ENCODE assay signal across 9 mouse cellular contexts in the genomic region with DNA sequence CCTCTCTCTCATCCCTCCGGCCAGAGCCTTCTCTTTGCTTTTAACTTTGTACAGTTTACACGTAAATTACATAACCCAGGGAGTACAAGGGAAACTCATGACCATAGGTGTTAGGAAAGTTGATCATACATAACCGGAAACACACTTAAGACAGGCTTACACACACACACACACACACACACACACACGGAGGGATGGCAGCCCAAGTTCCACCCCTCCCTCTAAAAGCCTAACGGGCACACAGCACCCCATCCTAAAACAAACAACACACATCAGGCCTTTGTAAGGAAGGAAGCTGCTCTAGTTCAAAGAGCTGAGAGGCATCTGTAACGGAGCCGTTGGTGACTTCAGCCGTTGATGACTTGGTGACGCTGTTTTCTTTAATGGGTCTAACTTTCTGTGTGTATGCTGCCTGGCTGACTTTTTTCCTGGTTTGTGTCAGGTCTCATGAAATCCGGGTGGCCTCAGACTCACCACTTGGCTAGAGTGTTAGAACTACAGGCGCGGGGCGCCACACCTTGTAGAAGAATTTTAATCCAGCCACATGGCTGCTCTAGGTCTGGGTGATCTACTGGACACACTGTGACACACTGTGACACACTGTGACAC. TPM values are rescaled to one million over a fixed set of nuclear protein-coding genes. Genes with fewer than 3 reads are reported as not detected.
A peak's percentile ranks its signal among the peaks of the same experiment; 100 is the strongest.
DNase-seq lines count a peak whose midpoint lies in the region; ATAC-seq lines count a peak whose summit lies in the region.
"Had no signal": no experiment of that assay in that cellular context is flagged by ENCODE, and none has a peak within 500 bp of the region (broad histone marks: within the 10 kb centered on the region; RNA-seq: fewer than 3 reads in every experiment).

No protein-coding gene starts in this region.

- H3K9ac ChIP-seq in forebrain, embryonic 16.5 days (replicated peaks; ENCODE audit: low read depth, low read length): no peak overlapping the region
- H3K9ac ChIP-seq in midbrain, embryonic 16.5 days (ENCODE audit: low read depth, low read length): no peak overlapping the region

- H3K4me1 ChIP-seq in forebrain, embryonic 10.5 days: peaks cover 27% of the 10 kb centered on the region
- H3K4me1 ChIP-seq in forebrain, embryonic 16.5 days (replicated peaks; ENCODE audit: control insufficient read depth, insufficient read depth, low read length): peaks cover 21% of the 10 kb centered on the region
- peaks cover 26% of the 10 kb centered on the region for H3K4me1 ChIP-seq in midbrain, embryonic 16.5 days (ENCODE audit: control insufficient read depth, insufficient read depth, low read length)

- H3K9me3 ChIP-seq in forebrain, embryonic 10.5 days: no peaks in the 10 kb centered on the region
- H3K9me3 ChIP-seq in forebrain, embryonic 16.5 days (ENCODE audit: control insufficient read depth, low read length): no peaks in the 10 kb centered on the region
- no peaks in the 10 kb centered on the region for H3K9me3 ChIP-seq in midbrain, embryonic 16.5 days (replicated peaks; ENCODE audit: control insufficient read depth, low read length, poor library complexity, severe bottlenecking)

- H3K4me2 ChIP-seq in forebrain, embryonic 16.5 days (ENCODE audit: low read length): no peak overlapping the region
- no peak overlapping the region for H3K4me2 ChIP-seq in midbrain, embryonic 16.5 days (ENCODE audit: low read length)

- DNase-seq in forebrain, embryonic 10.5 days (ENCODE audit: extremely low spot score, low spot score): no peak
- DNase-seq in CD8-positive naive resting alpha-beta T cell, adult 2 months (ENCODE audit: low read depth in 2 of 2, low spot score in 2 of 2): peak; percentile 21 to 32
- DNase-seq in adrenal gland, postnatal 4 days (ENCODE audit: low spot score in 2 of 2): no peak
- no peak for DNase-seq in MN1 (ENCODE audit: low spot score)
- no peak for DNase-seq in cerebellum, adult 9-10 months

- peak overlapping the region; percentile 63; the same call in 1 of the 2 replicates for H3K27ac ChIP-seq in forebrain, embryonic 10.5 days
- H3K27ac ChIP-seq in forebrain, embryonic 16.5 days (ENCODE audit: low read length): no peak overlapping the region
- H3K27ac ChIP-seq in midbrain, embryonic 16.5 days (ENCODE audit: low read length): peak overlapping the region; percentile 91

- H3K36me3 ChIP-seq in forebrain, embryonic 10.5 days (replicated peaks): no peaks in the 10 kb centered on the region
- H3K36me3 ChIP-seq in forebrain, embryonic 16.5 days (ENCODE audit: control insufficient read depth, insufficient read depth): no peaks in the 10 kb centered on the region
- no peaks in the 10 kb centered on the region for H3K36me3 ChIP-seq in midbrain, embryonic 16.5 days (ENCODE audit: control insufficient read depth, insufficient read depth, low read length)

- H3K4me3 ChIP-seq in forebrain, embryonic 10.5 days: no peak overlapping the region
- no peak overlapping the region for H3K4me3 ChIP-seq in forebrain, embryonic 16.5 days (replicated peaks; ENCODE audit: low read length)
- no peak overlapping the region for H3K4me3 ChIP-seq in midbrain, embryonic 16.5 days (ENCODE audit: low read depth, low read length)
- H3K4me3 ChIP-seq: erythroblast, embryonic 14.5 days had no signal

- no peak for ATAC-seq in forebrain, embryonic 16.5 days
- peak; percentile 43 for ATAC-seq in inflammation-experienced regulatory T-cells, adult 6 months
- ATAC-seq in midbrain, embryonic 16.5 days: 0 out of 2 replicates have a peak, but pooled peaks have one; percentile 25

- H3K27me3 ChIP-seq in forebrain, embryonic 10.5 days (ENCODE audit: poor library complexity, severe bottlenecking): no peaks in the 10 kb centered on the region
- no peaks in the 10 kb centered on the region for H3K27me3 ChIP-seq in forebrain, embryonic 16.5 days (replicated peaks; ENCODE audit: control insufficient read depth, insufficient read depth, low read length)
- no peaks in the 10 kb centered on the region for H3K27me3 ChIP-seq in midbrain, embryonic 16.5 days (ENCODE audit: control insufficient read depth, insufficient read depth, low read depth, low read length)

- WGBS in forebrain, embryonic 10.5 days: 76% methylated on average over 13 of the region's 13 CpGs
- WGBS in forebrain, embryonic 16.5 days: 63% methylated on average over 13 of the region's 13 CpGs
- 58% methylated on average over 13 of the region's 13 CpGs for WGBS in midbrain, embryonic 16.5 days

RNA-seq across cellular contexts. Expression of a gene that starts 44.3 kb away (rescaled TPM):
- 9.1 and 15.8 TPM in 2 replicates for polyA plus RNA-seq in forebrain, embryonic 10.5 days (2016; fragmentation: Nextera tagmentation; extraction: Ambion mirVana)
- 272 and 295 TPM in 2 replicates for polyA plus RNA-seq in forebrain, embryonic 16.5 days (2015; fragmentation: Nextera tagmentation; extraction: Ambion mirVana)
- not detected for polyA plus RNA-seq in inflammation-experienced regulatory T-cells, adult 6 months (2017; shearing (Covaris generic))
- polyA plus RNA-seq in midbrain, embryonic 16.5 days (2015; fragmentation: Nextera tagmentation; extraction: Ambion mirVana): 424 and 528 TPM in 2 replicates
- 10 to 100 TPM; 15.5 to 23.5 TPM for total RNA-seq in adrenal gland, postnatal 4 days (2021)
- polyA plus RNA-seq: erythroblast, embryonic 14.5 days had no signal

RNA-seq across cellular contexts. Expression of a gene that starts 44.7 kb away (rescaled TPM):
- polyA plus RNA-seq in forebrain, embryonic 10.5 days (2016; fragmentation: Nextera tagmentation; extraction: Ambion mirVana): 70.5 and 71.1 TPM in 2 replicates
- 76.8 and 81.4 TPM in 2 replicates for polyA plus RNA-seq in forebrain, embryonic 16.5 days (2015; fragmentation: Nextera tagmentation; extraction: Ambion mirVana)
- polyA plus RNA-seq in inflammation-experienced regulatory T-cells, adult 6 months (2017; shearing (Covaris generic)): 10 to 100 TPM; 22.1 to 37.3 (median 31.6) TPM
- polyA plus RNA-seq in midbrain, embryonic 16.5 days (2015; fragmentation: Nextera tagmentation; extraction: Ambion mirVana): 85.7 and 93.4 TPM in 2 replicates
- total RNA-seq in adrenal gland, postnatal 4 days (2021): 100 to 1,000 TPM; 106 to 107 TPM

Comparison
In these comparisons a context has a peak if more than half of its experiments do, and no peak if none do; other contexts are left out.
1. RNA of a gene that starts 44.3 kb away (polyA plus RNA-seq): 424 to 528 TPM in midbrain, embryonic 16.5 days and 272 to 295 TPM in forebrain, embryonic 16.5 days; 9.1 to 15.8 TPM in forebrain, embryonic 10.5 days and not detected in inflammation-experienced regulatory T-cells, adult 6 months; every median in the first group is over 10 times any median in the second.
2. DNase-seq: peak in CD8-positive naive resting alpha-beta T cell, adult 2 months (2 of 2); none in forebrain, embryonic 10.5 days (single experiment), adrenal gland, postnatal 4 days (0 of 2), MN1 (single experiment) and cerebellum, adult 9-10 months (single experiment).